Mouse (Mus musculus) liver, embryonic 15.5 days (tissue): Measurements from ENCODE around the gene Aig1. TPM values are rescaled to one million over a fixed set of nuclear protein-coding genes. Genes with fewer than 3 reads are reported as not detected.

Source experiments
- ATAC-seq: fragments of 200-750 bp; cut with Nextera tagmentation; 2 replicates; pipeline ENCODE4 v1.8.0; 2017; ENCODE audit warnings: moderate number of reproducible peaks, mild to moderate bottlenecking, moderate library complexity; ENCODE audit not compliant: insufficient read depth
- H3K27ac ChIP-seq: fragments of 300-500 bp; sonication (generic); replicated peaks from 2 replicates; pipeline ENCODE4 v1.5.1; 2015; ENCODE audit warnings: mild to moderate bottlenecking, inconsistent platforms
- H3K27me3 ChIP-seq: fragments of 300-500 bp; sonication (generic); 2 replicates; pipeline ENCODE4 v1.6.1; 2015; ENCODE audit warnings: mild to moderate bottlenecking, inconsistent platforms
- H3K36me3 ChIP-seq: fragments of 300-500 bp; sonication (generic); replicated peaks from 2 replicates; pipeline ENCODE4 v1.6.1; 2015; ENCODE audit warnings: moderate library complexity, mild to moderate bottlenecking, inconsistent platforms
- H3K4me1 ChIP-seq: fragments of 300-500 bp; sonication (generic); replicated peaks from 2 replicates; pipeline ENCODE4 v1.6.1; 2015; ENCODE audit warnings: inconsistent platforms
- H3K4me2 ChIP-seq: fragments of 300-500 bp; sonication (generic); 2 replicates; pipeline ENCODE4 v1.6.1; 2015; ENCODE audit warnings: moderate library complexity, mild to moderate bottlenecking, inconsistent platforms
- H3K4me3 ChIP-seq: fragments of 300-500 bp; sonication (generic); replicated peaks from 2 replicates; pipeline ENCODE4 v1.5.1; 2015; ENCODE audit warnings: mild to moderate bottlenecking, inconsistent platforms
- H3K9ac ChIP-seq: fragments of 300-500 bp; sonication (generic); 2 replicates; pipeline ENCODE4 v1.6.1; 2015; ENCODE audit warnings: moderate library complexity, mild to moderate bottlenecking, inconsistent platforms
- H3K9me3 ChIP-seq: fragments of 300-500 bp; sonication (generic); replicated peaks from 2 replicates; pipeline ENCODE4 v1.6.1; 2016; ENCODE audit warnings: inconsistent platforms
- WGBS: fragments of 180-500 bp; shearing (Covaris S2); methylation state at CpG from one replicate; pipeline ENCODE4 v1.1.7; 2015; ENCODE audit warnings: mixed read lengths; ENCODE audit not compliant: insufficient replicate concordance; 5-methylcytosine and 5-hydroxymethylcytosine counted together
- polyA plus RNA-seq: library from polyadenylated mRNA; unstranded; fragments of >200 nt; fragmentation: Nextera tagmentation; extraction: Ambion mirVana; gene quantifications from 2 replicates; pipeline ENCODE4 v1.2.1, GENCODE M21; 2015

The Aig1 gene
- polyA plus RNA-seq, 1 experiment from 2014 or later = 14.5 TPM

DNA sequence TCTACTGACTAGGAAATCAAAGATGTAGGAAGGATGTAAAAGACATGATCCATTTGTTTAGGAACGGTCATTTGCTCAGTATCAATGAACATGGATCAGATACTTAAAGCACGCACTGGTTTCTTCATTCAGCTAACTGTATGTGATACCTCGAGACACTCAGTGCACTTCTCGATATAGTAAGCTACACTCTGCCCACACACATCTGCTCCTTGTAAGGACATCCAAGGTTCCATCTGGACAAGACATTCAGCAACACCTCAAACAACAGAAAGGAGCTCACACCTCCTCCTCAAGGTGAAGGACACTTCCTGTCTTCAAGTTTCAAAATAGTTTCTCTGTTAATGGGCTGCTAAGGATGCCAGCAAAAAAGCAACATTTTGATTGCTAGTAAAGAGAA lies 23.9 kb downstream of the Aig1 start:
- no peak overlapping the region for H3K9ac ChIP-seq
- no peak for ATAC-seq
- no peak overlapping the region for H3K4me2 ChIP-seq
- H3K27me3 ChIP-seq = no peaks in the 10 kb centered on the region
- H3K9me3 ChIP-seq = no peaks in the 10 kb centered on the region
- no peaks in the 10 kb centered on the region for H3K4me1 ChIP-seq
- H3K27ac ChIP-seq = no peak overlapping the region
- no peaks in the 10 kb centered on the region for H3K36me3 ChIP-seq
- no peak overlapping the region for H3K4me3 ChIP-seq
- WGBS = 75% methylated on average over 4 of the region's 4 CpGs

- no peak for ATAC-seq
- H3K27ac ChIP-seq = no peak overlapping the region
- 68% methylated on average over 3 of the region's 3 CpGs for WGBS
These were observed 25.0 kb downstream of the Aig1 start for GRCm38 (mm10) chr10:13843746-13844145.

GRCm38 (mm10) chr10:13842855-13843254 lies 25.9 kb downstream of the Aig1 start:
- Histone ChIP-seq H3K36me3 (no peaks in the 10 kb centered on the region), H3K27me3 (no peaks in the 10 kb centered on the region), H3K4me2 (no peak overlapping the region), H3K27ac (no peak overlapping the region), H3K9me3 (no peaks in the 10 kb centered on the region), H3K4me3 (no peak overlapping the region), H3K9ac (no peak overlapping the region), H3K4me1 (peaks cover under 1% of the 10 kb centered on the region; the same call in 1 of the 2 replicates)
- 71% methylated on average over 8 of the region's 8 CpGs for WGBS
- no peak for ATAC-seq

More at GRCm38 (mm10) chr10:13843746-13844145, 25.0 kb downstream of the Aig1 start:
- H3K9me3 ChIP-seq = no peaks in the 10 kb centered on the region
- no peaks in the 10 kb centered on the region for H3K4me1 ChIP-seq
- H3K9ac ChIP-seq = no peak overlapping the region
- H3K4me2 ChIP-seq = no peak overlapping the region
- no peaks in the 10 kb centered on the region for H3K27me3 ChIP-seq
- H3K4me3 ChIP-seq = no peak overlapping the region
- H3K36me3 ChIP-seq = no peaks in the 10 kb centered on the region

GRCm38 (mm10) chr10:13838511-13839126 lies 30.2 kb downstream of the Aig1 start:
- Histone ChIP-seq H3K36me3 (no peaks in the 10 kb centered on the region), H3K9me3 (no peaks in the 10 kb centered on the region), H3K27me3 (no peaks in the 10 kb centered on the region), H3K4me1 (peaks cover 5% of the 10 kb centered on the region; the same call in 1 of the 2 replicates), H3K4me3 (no peak overlapping the region), H3K4me2 (no peak overlapping the region), H3K9ac (no peak overlapping the region), H3K27ac (no peak overlapping the region)
- ATAC-seq = no peak
- 63% methylated on average over 6 of the region's 6 CpGs for WGBS

DNA sequence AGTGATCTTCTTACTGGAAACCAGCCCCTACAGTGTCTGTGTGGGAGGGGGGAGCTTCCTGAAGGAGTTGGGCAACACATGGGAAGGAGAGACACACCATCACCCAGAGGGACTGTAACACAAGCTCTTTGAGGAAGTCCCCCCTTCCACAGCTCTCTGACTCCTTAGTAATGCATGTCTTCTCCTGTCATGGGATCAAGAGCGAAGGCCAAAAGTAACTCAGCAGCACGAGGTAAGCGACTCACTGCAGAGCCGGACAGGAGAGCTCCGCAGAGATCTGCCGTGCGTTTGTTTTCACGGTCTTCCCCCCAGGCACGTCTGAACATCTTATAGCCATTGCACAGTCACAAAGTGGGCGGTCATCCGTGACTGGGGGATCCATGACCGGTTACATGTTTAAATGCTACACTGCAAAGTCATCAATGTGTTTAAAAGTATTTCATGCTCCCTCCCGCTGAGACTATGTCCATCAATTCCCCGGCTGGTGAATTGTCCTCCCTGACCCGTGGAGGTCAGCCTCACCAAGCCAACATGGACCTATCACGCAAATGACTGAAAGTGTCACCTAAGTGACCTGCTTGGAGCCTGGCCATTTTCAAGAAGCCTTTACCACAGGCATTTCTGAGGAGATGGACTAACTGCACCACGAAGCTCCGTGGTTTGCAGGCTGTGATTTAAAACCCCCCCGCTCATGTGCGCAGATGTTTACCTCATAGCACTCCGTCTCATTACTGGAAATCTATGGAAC lies 30.9 kb downstream of the Aig1 start:
- H3K4me2 ChIP-seq = no peak overlapping the region
- H3K27me3 ChIP-seq = no peaks in the 10 kb centered on the region
- 81% methylated on average over 21 of the region's 21 CpGs for WGBS
- H3K9me3 ChIP-seq = no peaks in the 10 kb centered on the region
- no peak overlapping the region for H3K27ac ChIP-seq
- H3K36me3 ChIP-seq = no peaks in the 10 kb centered on the region
- H3K4me3 ChIP-seq = no peak overlapping the region
- no peak for ATAC-seq
- H3K9ac ChIP-seq = no peak overlapping the region
- H3K4me1 ChIP-seq = peaks cover 5% of the 10 kb centered on the region; the same call in 1 of the 2 replicates

GRCm38 (mm10) chr10:13836956-13837355 lies 31.8 kb downstream of the Aig1 start:
- no peak overlapping the region for H3K4me3 ChIP-seq
- H3K4me2 ChIP-seq = no peak overlapping the region
- no peaks in the 10 kb centered on the region for H3K27me3 ChIP-seq
- H3K9me3 ChIP-seq = no peaks in the 10 kb centered on the region
- WGBS = 66% methylated on average over 9 of the region's 9 CpGs
- no peak overlapping the region for H3K27ac ChIP-seq
- H3K9ac ChIP-seq = no peak overlapping the region
- H3K4me1 ChIP-seq = peaks cover 5% of the 10 kb centered on the region; the same call in 1 of the 2 replicates
- H3K36me3 ChIP-seq = no peaks in the 10 kb centered on the region
- ATAC-seq = no peak

DNA sequence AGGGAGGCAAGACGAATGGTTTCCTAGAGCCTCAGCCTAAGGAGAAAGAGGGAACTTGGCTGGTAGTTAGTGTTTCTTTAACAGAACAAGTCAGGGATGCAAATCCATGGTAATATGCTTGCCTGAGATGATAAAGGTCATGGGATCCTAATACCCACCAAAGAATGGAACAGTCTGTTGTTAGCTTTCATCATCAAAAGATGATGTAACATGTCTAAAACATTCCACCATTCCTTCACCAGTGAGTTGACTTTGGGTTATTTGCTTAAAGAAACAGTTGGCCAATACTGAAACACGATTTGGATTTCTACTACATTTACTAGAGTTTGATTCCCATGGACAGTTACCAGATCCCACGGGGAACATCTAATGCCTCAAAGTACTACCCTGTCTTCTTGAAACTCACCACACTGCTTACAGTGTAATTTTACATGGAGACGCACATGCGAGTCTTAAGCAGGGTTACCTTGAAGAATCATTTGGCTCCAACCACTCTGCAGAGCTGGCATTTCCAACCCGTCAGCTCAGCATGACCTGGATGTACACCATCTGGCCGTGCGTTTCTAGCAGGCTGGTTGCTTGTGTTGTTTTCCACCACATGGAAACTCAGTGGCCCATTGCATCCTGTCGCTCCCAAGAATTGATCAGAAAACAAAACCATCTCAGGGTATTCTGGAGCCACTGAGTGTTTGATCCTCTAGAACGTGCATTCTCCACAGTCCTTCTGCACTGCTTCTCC lies 32.9 kb downstream of the Aig1 start:
- ATAC-seq = no peak

DNA sequence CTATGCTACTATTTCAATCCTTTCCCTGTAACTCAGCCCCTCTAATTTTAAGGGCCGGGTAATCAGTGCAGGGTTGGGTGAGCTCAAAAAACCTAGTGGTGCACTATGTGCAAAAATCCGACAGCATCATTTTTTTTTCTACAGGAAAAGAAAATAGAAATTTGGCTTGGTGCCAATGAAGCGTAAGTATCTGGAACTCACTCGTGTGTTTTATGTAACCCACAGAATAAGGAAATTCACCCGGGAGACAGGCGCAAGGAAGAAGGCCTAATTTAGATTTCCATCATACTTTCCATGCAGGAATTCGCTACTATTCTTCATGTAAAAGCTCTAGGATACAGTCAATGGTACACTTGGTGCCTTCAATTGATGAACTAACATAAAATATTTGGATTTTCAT lies 34.7 kb downstream of the Aig1 start:
- no peak for ATAC-seq
- no peak overlapping the region for H3K4me2 ChIP-seq
- H3K9me3 ChIP-seq = no peaks in the 10 kb centered on the region
- no peak overlapping the region for H3K4me3 ChIP-seq
- H3K36me3 ChIP-seq = no peaks in the 10 kb centered on the region
- no peak overlapping the region for H3K9ac ChIP-seq
- no peaks in the 10 kb centered on the region for H3K27me3 ChIP-seq
- no peak overlapping the region for H3K27ac ChIP-seq
- peaks cover 5% of the 10 kb centered on the region; the same call in 1 of the 2 replicates for H3K4me1 ChIP-seq
- WGBS = 68% methylated on average over 7 of the region's 7 CpGs

More for the DNA sequence above, 32.9 kb downstream of the Aig1 start:
- H3K4me3 ChIP-seq = no peak overlapping the region
- 72% methylated on average over 10 of the region's 10 CpGs for WGBS
- H3K4me2 ChIP-seq = no peak overlapping the region
- H3K27ac ChIP-seq = no peak overlapping the region
- peaks cover 5% of the 10 kb centered on the region; the same call in 1 of the 2 replicates for H3K4me1 ChIP-seq
- H3K27me3 ChIP-seq = no peaks in the 10 kb centered on the region
- H3K36me3 ChIP-seq = no peaks in the 10 kb centered on the region
- H3K9ac ChIP-seq = no peak overlapping the region
- no peaks in the 10 kb centered on the region for H3K9me3 ChIP-seq

- 70% methylated on average over 12 of the region's 12 CpGs for WGBS
- Histone ChIP-seq H3K9me3 (no peaks in the 10 kb centered on the region), H3K36me3 (no peaks in the 10 kb centered on the region), H3K9ac (no peak overlapping the region), H3K27ac (no peak overlapping the region), H3K4me2 (no peak overlapping the region), H3K4me3 (no peak overlapping the region), H3K4me1 (peaks cover 5% of the 10 kb centered on the region; the same call in 1 of the 2 replicates), H3K27me3 (no peaks in the 10 kb centered on the region)
- ATAC-seq = no peak
These were observed 35.7 kb downstream of the Aig1 start for GRCm38 (mm10) chr10:13833066-13833566.

- peaks cover 2% of the 10 kb centered on the region; the same call in 1 of the 2 replicates for H3K4me1 ChIP-seq
- no peak overlapping the region for H3K4me2 ChIP-seq
- H3K36me3 ChIP-seq = no peaks in the 10 kb centered on the region
- 80% methylated on average over 7 of the region's 7 CpGs for WGBS
- no peak overlapping the region for H3K9ac ChIP-seq
- H3K9me3 ChIP-seq = no peaks in the 10 kb centered on the region
- no peak for ATAC-seq
- H3K27me3 ChIP-seq = no peaks in the 10 kb centered on the region
- no peak overlapping the region for H3K27ac ChIP-seq
- H3K4me3 ChIP-seq = no peak overlapping the region
These were observed 36.2 kb downstream of the Aig1 start for GRCm38 (mm10) chr10:13832546-13833033.

- Histone ChIP-seq H3K9me3 (no peaks in the 10 kb centered on the region), H3K27ac (no peak overlapping the region), H3K9ac (no peak overlapping the region), H3K4me2 (no peak overlapping the region), H3K4me3 (no peak overlapping the region), H3K36me3 (no peaks in the 10 kb centered on the region), H3K4me1 (no peaks in the 10 kb centered on the region), H3K27me3 (no peaks in the 10 kb centered on the region)
- 78% methylated on average over 8 of the region's 8 CpGs for WGBS
- no peak for ATAC-seq
These were observed 41.6 kb downstream of the Aig1 start for GRCm38 (mm10) chr10:13827150-13827549.
